Mouse (Mus musculus) stomach, postnatal 0 days (tissue): ENCODE measurements at regions not wholly inside any gene's neighbourhood (a gene's known extent, or its start where the extent isn't known, plus 50 kb on each side); places are given as distances from the start of the nearest gene placed in this dataset.

Source experiments
- CTCF ChIP-seq: IDR thresholded peaks from 2 replicates; pipeline ENCODE4 v1.5.1; 2016; ENCODE audit warnings: antibody characterized with exemption, low read depth, mild to moderate bottlenecking, moderate library complexity
- EP300 ChIP-seq: optimal IDR thresholded peaks from 2 replicates; pipeline ENCODE3; 2016; ENCODE audit warnings: antibody characterized with exemption

- no peak for TF ChIP-seq CTCF
- no peak for TF ChIP-seq EP300
Observed at GRCm38 (mm10) chr8:89314907-89315306, 270.9 kb upstream of the Sall1 start.
